Mouse (Mus musculus) testis, adult 2 months (tissue): Measurements from ENCODE around the gene Zfhx3.

ENCODE experiments used
- CTCF ChIP-seq: fragments of 200-500 bp; IDR thresholded peaks from 2 replicates; pipeline ENCODE4 v1.5.1; 2012; ENCODE audit warnings: low read depth, mild to moderate bottlenecking, inconsistent platforms, low read length, moderate library complexity; ENCODE audit not compliant: control insufficient read depth, insufficient read depth, insufficient replicate concordance
- POLR2A ChIP-seq: fragments of 200-500 bp; IDR thresholded peaks from 2 replicates; pipeline ENCODE4 v1.6.1; 2012; ENCODE audit warnings: low read depth, mild to moderate bottlenecking, inconsistent platforms, low read length, moderate library complexity; ENCODE audit not compliant: control insufficient read depth

DNA sequence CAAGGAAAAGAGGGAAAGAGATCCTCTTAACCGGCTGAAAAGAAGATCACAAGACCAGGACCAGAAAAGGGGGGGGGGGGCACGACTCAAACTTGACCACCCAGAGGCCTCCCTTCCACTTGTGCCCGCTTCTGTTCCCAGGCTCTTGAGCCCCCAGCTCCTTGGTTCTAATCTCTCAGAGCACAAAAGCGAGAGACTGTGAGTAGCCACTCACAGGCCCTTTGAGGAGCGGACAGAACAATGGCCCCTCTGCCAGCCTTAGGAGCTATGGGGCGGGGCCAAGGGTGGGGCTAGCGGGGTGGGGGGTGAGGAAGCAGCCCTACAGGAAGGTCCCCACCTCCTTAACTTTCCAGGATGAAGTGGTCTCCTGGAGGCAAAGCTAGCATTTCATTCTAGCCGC lies 508.4 kb downstream of the Zfhx3 start:
- TF ChIP-seq CTCF (no peak), POLR2A (no peak)
